Mouse (Mus musculus) hindbrain, embryonic 14.5 days (tissue): ENCODE results near the gene Bcl7a. TPM values are rescaled to one million over a fixed set of nuclear protein-coding genes. Genes with fewer than 3 reads are reported as not detected.

ENCODE experiments used
- ATAC-seq: fragments of 200-750 bp; cut with Nextera tagmentation; 2 replicates; pipeline ENCODE4 v1.8.0; 2017; ENCODE audit warnings: moderate number of reproducible peaks, mild to moderate bottlenecking, moderate TSS enrichment, moderate library complexity; ENCODE audit not compliant: low FRiP score
- DNase-seq: peaks from one replicate; pipeline ENCODE4 v3.0.0-alpha.2; 2015; ENCODE audit warnings: low spot score
- H3K27ac ChIP-seq: fragments of 300-500 bp; sonication (generic); 2 replicates; pipeline ENCODE4 v1.5.1; 2014; ENCODE audit warnings: mild to moderate bottlenecking, moderate library complexity
- H3K27me3 ChIP-seq: fragments of 300-500 bp; sonication (generic); 2 replicates; pipeline ENCODE4 v1.6.1; 2014; ENCODE audit warnings: mild to moderate bottlenecking, low read length, mixed read lengths; ENCODE audit not compliant: control insufficient read depth, insufficient read depth
- H3K36me3 ChIP-seq: fragments of 300-500 bp; sonication (generic); replicated peaks from 2 replicates; pipeline ENCODE4 v1.6.1; 2014; ENCODE audit not compliant: control insufficient read depth, insufficient read depth
- H3K4me1 ChIP-seq: fragments of 300-500 bp; sonication (generic); replicated peaks from 2 replicates; pipeline ENCODE4 v1.6.1; 2014; ENCODE audit warnings: antibody characterized with exemption, low read length, mixed read lengths; ENCODE audit not compliant: control insufficient read depth, insufficient read depth
- H3K4me2 ChIP-seq: fragments of 300-500 bp; sonication (generic); replicated peaks from 2 replicates; pipeline ENCODE4 v1.6.1; 2014; ENCODE audit warnings: mild to moderate bottlenecking, moderate library complexity
- H3K4me3 ChIP-seq: fragments of 300-500 bp; sonication (generic); replicated peaks from 2 replicates; pipeline ENCODE4 v1.5.1; 2014; ENCODE audit warnings: mild to moderate bottlenecking, low read length
- H3K9ac ChIP-seq: fragments of 300-500 bp; sonication (generic); 2 replicates; pipeline ENCODE4 v1.6.1; 2014
- H3K9me3 ChIP-seq: fragments of 300-500 bp; sonication (generic); 2 replicates; pipeline ENCODE4 v1.6.1; 2016; ENCODE audit warnings: low read length; ENCODE audit not compliant: control insufficient read depth
- WGBS: fragments of 180-500 bp; shearing (Covaris S2); extraction: QIAGEN DNeasy Blood & Tissue Kit; methylation state at CpG from one replicate; pipeline ENCODE4 v1.1.7; 2014; 5-methylcytosine and 5-hydroxymethylcytosine counted together
- polyA plus RNA-seq: library from polyadenylated mRNA; unstranded; fragments of >200 nt; fragmentation: Nextera tagmentation; extraction: Ambion mirVana; gene quantifications from 2 replicates; pipeline ENCODE4 v1.2.1, GENCODE M21; 2014

Gene Bcl7a
- polyA plus RNA-seq, 1 experiment from 2014 or later, result 36.5 TPM

GRCm38 (mm10) chr5:123423885-123424284, 80.3 kb downstream of the Bcl7a start:
- Histone ChIP-seq H3K27ac (no peak overlapping the region), H3K9ac (no peak overlapping the region), H3K27me3 (no peaks in the 10 kb centered on the region), H3K4me3 (no peak overlapping the region), H3K9me3 (no peaks in the 10 kb centered on the region), H3K36me3 (no peaks in the 10 kb centered on the region), H3K4me2 (no peak overlapping the region), H3K4me1 (no peaks in the 10 kb centered on the region)
- WGBS, result 73% methylated on average over 2 of the region's 2 CpGs
- DNase-seq (no peak), ATAC-seq (no peak)

Other genes with a start within 250 kb of the Bcl7a start
- gene Rhof, start 211.1 kb upstream of the Bcl7a start, polyA plus RNA-seq, result 13.0 and 17.5 TPM in 2 replicates
- gene Setd1b, start 201.6 kb upstream of the Bcl7a start, polyA plus RNA-seq, result 12.6 and 12.7 TPM in 2 replicates
- 59.1 and 66.8 TPM in 2 replicates for gene Psmd9, start 174.4 kb upstream of the Bcl7a start, polyA plus RNA-seq
- not detected in 2 replicates for gene Hpd, start 161.1 kb upstream of the Bcl7a start, polyA plus RNA-seq
- gene Wdr66, start 91.7 kb upstream of the Bcl7a start, polyA plus RNA-seq, result 1.6 TPM in 2 replicates
- gene Mlxip, start 51.0 kb downstream of the Bcl7a start, polyA plus RNA-seq, result 21.1 and 21.7 TPM in 2 replicates
- 0.43 and 0.89 TPM in 2 replicates for gene Lrrc43, start 145.5 kb downstream of the Bcl7a start, polyA plus RNA-seq
- not detected in 2 replicates for gene Il31, start 145.7 kb downstream of the Bcl7a start, polyA plus RNA-seq
- gene B3gnt4, start 166.6 kb downstream of the Bcl7a start, polyA plus RNA-seq, result 1.2 and 2.0 TPM in 2 replicates
- gene Diablo, start 180.3 kb downstream of the Bcl7a start, polyA plus RNA-seq, result 105 and 110 TPM in 2 replicates
- gene Gm49027, start 181.7 kb downstream of the Bcl7a start, polyA plus RNA-seq, result 0.67 and 0.74 TPM in 2 replicates
- gene Vps33a, start 229.2 kb downstream of the Bcl7a start, polyA plus RNA-seq, result 49.8 and 50.4 TPM in 2 replicates